Mouse (Mus musculus) cortical plate, adult 2 months (tissue): Measurements from ENCODE around the gene Efcab8. TPM values are rescaled to one million over a fixed set of nuclear protein-coding genes. Genes with fewer than 3 reads are reported as not detected.

Source experiments
- H3K27ac ChIP-seq: fragments of 200-500 bp; 2 replicates; pipeline ENCODE4 v1.5.1; 2012; ENCODE audit warnings: low read length, control low read depth, inconsistent platforms; ENCODE audit not compliant: insufficient read depth
- H3K4me1 ChIP-seq: fragments of 200-500 bp; 2 replicates; pipeline ENCODE4 v1.6.1; 2011; ENCODE audit warnings: low read length; ENCODE audit not compliant: control insufficient read depth, insufficient read depth
- H3K4me3 ChIP-seq: fragments of 200-500 bp; 2 replicates; pipeline ENCODE4 v1.5.1; 2011; ENCODE audit warnings: mild to moderate bottlenecking, low read length, control low read depth; ENCODE audit not compliant: insufficient read depth
- CTCF ChIP-seq: fragments of 200-500 bp; IDR thresholded peaks from 2 replicates; pipeline ENCODE4 v1.5.1; 2011; ENCODE audit warnings: mild to moderate bottlenecking, control low read depth, low read length; ENCODE audit not compliant: insufficient read depth; ENCODE audit errors: extremely low read depth
- POLR2A ChIP-seq: fragments of 200-500 bp; IDR thresholded peaks from 2 replicates; pipeline ENCODE4 v1.6.1; 2011; ENCODE audit warnings: mild to moderate bottlenecking, low read length, control low read depth; ENCODE audit not compliant: insufficient read depth; ENCODE audit errors: extremely low read depth
- polyA plus RNA-seq: library from polyadenylated mRNA; depleted of rRNA; stranded (reverse); fragments of >200 nt; gene quantifications from 2 replicates; pipeline ENCODE4 v1.2.3, GENCODE M21; 2012; rRNA removed

The Efcab8 gene
- 0.06 TPM in 2 replicates for polyA plus RNA-seq

- TF ChIP-seq CTCF = no peak
- TF ChIP-seq POLR2A = no peak
- no peak within 1 kb of the TSS for H3K27ac ChIP-seq
- no peak within 1 kb of the TSS for H3K4me3 ChIP-seq
- H3K4me1 ChIP-seq = no peaks in the 10 kb centered on the region
Measured at GRCm38 (mm10) chr2:153779394-153779981, at the start of gene Efcab8. Efcab8 (plus strand) TSS chr2:153779931.

GRCm38 (mm10) chr2:153734033-153734432 lies 45.7 kb upstream of the Efcab8 start:
- Histone ChIP-seq H3K27ac (no peak overlapping the region), H3K4me1 (no peaks in the 10 kb centered on the region), H3K4me3 (no peak overlapping the region)
- no peak for TF ChIP-seq POLR2A

GRCm38 (mm10) chr2:153740500-153741436 lies 39.0 kb upstream of the Efcab8 start, which contains the start of gene Mapre1:
Mapre1 (plus strand) TSS chr2:153741274.
- peaks cover 13% of the 10 kb centered on the region for H3K4me1 ChIP-seq
- H3K4me3 ChIP-seq = peak within 1 kb of the TSS; percentile 75
- peak; percentile 95 for TF ChIP-seq POLR2A
- TF ChIP-seq CTCF = no peak
- H3K27ac ChIP-seq = peak within 1 kb of the TSS; percentile 71

- peak overlapping the region; percentile 75 for H3K4me3 ChIP-seq
Measured at GRCm38 (mm10) chr2:153741437-153742065, 38.2 kb upstream of the Efcab8 start.

GRCm38 (mm10) chr2:153747994-153748393 lies 31.7 kb upstream of the Efcab8 start:
- no peak for TF ChIP-seq CTCF
- no peak for TF ChIP-seq POLR2A
- Histone ChIP-seq H3K4me1 (peaks cover 8% of the 10 kb centered on the region), H3K27ac (no peak overlapping the region), H3K4me3 (no peak overlapping the region)

More at GRCm38 (mm10) chr2:153741437-153742065, 38.2 kb upstream of the Efcab8 start:
- H3K4me1 ChIP-seq = peaks cover 13% of the 10 kb centered on the region
- TF ChIP-seq POLR2A = no peak
- TF ChIP-seq CTCF = no peak
- H3K27ac ChIP-seq = peak overlapping the region; percentile 71

- H3K4me1 ChIP-seq = peaks cover 6% of the 10 kb centered on the region
- H3K27ac ChIP-seq = no peak overlapping the region
- TF ChIP-seq CTCF = no peak
- no peak for TF ChIP-seq POLR2A
- H3K4me3 ChIP-seq = no peak overlapping the region
Measured at GRCm38 (mm10) chr2:153750363-153750762, 29.4 kb upstream of the Efcab8 start.

GRCm38 (mm10) chr2:153762121-153762520 lies 17.6 kb upstream of the Efcab8 start:
- TF ChIP-seq POLR2A (no peak), CTCF (no peak)
- H3K4me1 ChIP-seq = no peaks in the 10 kb centered on the region
- no peak overlapping the region for H3K4me3 ChIP-seq
- H3K27ac ChIP-seq = no peak overlapping the region

- no peak overlapping the region for H3K4me3 ChIP-seq
- H3K27ac ChIP-seq = no peak overlapping the region
- no peaks in the 10 kb centered on the region for H3K4me1 ChIP-seq
- TF ChIP-seq POLR2A (no peak), CTCF (no peak)
Measured at GRCm38 (mm10) chr2:153767484-153767883, 12.2 kb upstream of the Efcab8 start.

GRCm38 (mm10) chr2:153768881-153769280 lies 10.8 kb upstream of the Efcab8 start:
- H3K27ac ChIP-seq = no peak overlapping the region

More at GRCm38 (mm10) chr2:153768881-153769280, 10.8 kb upstream of the Efcab8 start:
- H3K4me1 ChIP-seq = no peaks in the 10 kb centered on the region
- no peak for TF ChIP-seq POLR2A
- TF ChIP-seq CTCF = no peak
- H3K4me3 ChIP-seq = no peak overlapping the region
